Mouse (Mus musculus) stomach, postnatal 0 days (tissue): Measurements from ENCODE around the gene Mlf2.

Experiments
- CTCF ChIP-seq: IDR thresholded peaks from 2 replicates; pipeline ENCODE4 v1.5.1; 2016; ENCODE audit warnings: antibody characterized with exemption, low read depth, mild to moderate bottlenecking, moderate library complexity
- EP300 ChIP-seq: optimal IDR thresholded peaks from 2 replicates; pipeline ENCODE3; 2016; ENCODE audit warnings: antibody characterized with exemption

DNA sequence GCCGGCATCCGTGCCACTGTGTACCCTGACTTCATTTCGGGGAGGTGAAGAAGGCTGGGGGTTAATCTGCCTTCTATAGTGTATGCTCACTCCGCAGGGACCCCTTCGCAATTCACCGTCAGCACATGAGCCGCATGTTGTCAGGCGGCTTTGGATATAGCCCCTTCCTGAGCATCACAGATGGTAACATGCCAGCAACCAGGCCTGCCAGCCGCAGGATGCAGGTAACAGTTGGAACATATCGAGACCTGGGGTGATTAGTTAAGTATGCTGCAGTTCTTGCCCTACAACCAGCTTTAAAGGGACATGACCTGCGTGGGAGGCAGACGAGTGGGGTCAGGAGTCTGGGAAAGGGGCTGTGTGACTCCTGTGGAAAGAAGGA, 1.1 kb downstream of the Mlf2 start:
- TF ChIP-seq CTCF (no peak), EP300 (no peak)
